Mouse (Mus musculus): ENCODE data around the gene Hist1h2ak.

Gene Hist1h2ak

DNA sequence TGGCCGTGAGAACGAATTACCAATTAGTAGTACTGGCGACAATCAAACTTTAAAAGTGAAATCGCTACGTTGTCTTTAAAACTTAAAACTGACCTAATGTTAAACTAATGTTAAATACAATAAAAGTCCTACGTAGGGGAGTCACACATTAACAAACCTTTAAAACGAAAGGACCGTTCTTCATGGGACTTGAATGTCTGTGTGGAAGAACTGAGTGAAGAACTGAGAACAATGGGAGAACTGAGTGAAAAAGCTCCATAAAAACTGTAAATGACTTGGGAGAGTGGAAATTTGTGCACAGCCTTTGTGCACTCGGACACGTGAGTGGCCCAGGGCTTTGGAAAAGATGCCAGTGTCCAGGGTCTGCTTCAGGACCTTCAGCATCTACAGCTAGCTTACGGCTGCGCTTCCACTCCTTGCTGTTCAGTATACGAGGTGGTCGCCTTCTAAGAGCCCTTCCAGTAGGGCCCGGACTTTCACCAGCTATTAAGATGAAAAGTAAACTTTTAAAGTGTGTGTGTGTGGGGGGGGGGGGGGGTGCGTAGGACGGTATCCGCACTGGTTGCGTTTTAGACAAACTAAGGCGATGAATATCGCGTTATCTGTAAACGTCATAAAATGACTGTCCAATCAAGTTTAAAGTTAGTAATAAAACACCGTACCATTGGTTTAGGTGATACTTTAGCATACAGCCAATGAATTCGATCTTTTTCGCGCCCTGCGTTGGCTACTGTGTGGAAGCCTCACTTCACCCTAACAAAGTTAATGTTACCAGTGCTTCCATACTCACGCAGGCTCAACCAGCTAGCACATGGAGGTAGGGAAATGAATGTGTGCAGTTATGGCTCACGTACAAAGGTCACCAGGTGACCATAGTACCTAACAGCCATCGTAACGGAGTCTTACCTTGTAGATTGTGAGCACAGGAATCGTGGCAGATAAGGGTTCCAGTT, 25.5 kb upstream of the Hist1h2ak start:
- DNase-seq (ENCODE audit: low spot score in 2 of 2) = peak; percentile 74

DNA sequence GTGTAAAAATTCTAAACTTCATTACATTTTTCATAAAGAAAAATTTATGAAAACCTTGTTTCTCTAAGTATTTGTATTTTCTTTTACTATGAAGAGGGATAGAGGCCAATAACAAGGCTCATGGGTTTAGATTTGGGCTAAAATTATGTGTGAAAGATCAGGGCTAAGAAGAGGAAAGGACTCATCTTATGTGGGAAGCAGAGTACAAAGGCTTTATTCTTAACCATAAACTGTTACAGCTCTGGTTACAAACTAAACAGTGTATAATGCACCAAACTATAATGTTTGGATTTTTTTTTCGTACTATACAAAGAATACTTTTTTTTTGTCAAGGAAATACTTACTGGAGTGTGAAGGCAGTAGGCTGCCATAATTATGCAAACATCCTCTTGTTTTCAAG, 2.1 kb upstream of the Hist1h2ak start:
- DNase-seq (ENCODE audit: low spot score in 2 of 2) = no peak

DNA sequence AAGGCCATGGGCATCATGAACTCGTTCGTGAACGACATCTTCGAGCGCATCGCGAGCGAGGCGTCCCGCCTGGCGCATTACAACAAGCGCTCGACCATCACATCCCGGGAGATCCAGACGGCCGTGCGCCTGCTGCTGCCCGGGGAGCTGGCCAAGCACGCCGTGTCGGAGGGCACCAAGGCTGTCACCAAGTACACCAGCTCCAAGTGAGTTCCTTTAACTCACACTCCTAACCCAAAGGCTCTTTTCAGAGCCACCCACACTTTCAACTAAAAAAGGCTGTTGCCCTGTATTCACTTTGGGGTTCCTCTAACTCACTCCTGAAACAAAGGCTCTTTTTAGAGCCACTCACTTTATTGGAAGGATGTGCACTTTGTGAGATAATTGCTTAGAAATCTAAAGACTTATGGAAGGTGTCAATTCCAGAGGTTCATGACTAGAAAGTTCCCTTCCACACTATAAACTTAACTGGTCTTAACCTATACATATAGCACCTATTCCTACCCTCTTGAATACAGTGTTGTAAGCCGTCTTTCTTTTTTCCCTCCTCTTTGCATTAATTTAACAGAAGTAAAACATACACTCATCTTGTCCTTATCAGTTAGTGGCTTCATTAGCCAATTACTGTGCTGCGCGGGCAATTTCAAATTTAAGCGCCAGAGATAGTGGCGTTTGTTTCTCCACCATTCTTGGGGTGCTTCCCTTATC, 821 bp upstream of the Hist1h2ak start:
- peak in 1 of 2 experiments; percentile 40 for DNase-seq (ENCODE audit: low spot score in 2 of 2)

DNA sequence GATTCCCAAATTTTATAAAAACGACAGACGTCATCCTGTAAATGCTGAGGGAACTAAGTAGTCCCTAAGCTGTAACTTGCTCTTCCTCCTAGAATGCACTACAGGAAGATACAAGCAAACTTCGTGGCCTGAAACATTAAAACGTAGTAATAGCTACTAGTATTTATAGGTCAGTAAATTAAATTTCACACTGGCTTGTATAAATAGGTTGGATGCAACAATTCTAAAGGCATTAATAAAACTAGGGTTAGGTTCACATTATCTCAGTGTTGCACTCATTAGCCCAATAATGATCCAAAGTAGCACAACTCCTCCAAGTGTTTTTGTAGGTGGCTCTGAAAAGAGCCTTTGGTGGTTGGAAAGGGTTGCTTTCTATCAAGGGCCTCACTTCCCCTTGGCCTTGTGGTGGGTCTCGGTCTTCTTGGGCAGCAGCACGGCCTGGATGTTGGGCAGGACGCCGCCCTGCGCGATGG, 540 bp downstream of the Hist1h2ak start:
- no peak for DNase-seq (ENCODE audit: low spot score in 2 of 2)

DNA sequence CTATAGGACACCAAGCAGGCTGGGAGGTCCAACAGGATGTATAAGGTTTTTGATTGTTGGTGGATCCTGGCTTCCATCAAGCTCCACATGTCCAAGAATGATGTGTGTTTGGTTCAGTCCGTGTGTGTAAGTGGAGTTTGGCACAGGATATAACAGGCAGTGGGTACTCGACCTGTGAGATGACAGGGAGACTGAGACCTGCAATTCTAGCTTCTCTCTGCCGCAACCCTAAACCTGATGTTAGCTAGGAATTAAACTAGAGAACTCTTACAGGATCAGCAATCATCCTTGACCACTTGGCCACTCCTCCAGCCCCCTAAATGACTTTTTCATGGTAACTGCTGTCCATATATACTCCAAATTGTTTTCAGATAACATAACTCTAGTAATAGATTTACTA, 1.3 kb downstream of the Hist1h2ak start:
- DNase-seq (ENCODE audit: low spot score in 2 of 2) = no peak

DNA sequence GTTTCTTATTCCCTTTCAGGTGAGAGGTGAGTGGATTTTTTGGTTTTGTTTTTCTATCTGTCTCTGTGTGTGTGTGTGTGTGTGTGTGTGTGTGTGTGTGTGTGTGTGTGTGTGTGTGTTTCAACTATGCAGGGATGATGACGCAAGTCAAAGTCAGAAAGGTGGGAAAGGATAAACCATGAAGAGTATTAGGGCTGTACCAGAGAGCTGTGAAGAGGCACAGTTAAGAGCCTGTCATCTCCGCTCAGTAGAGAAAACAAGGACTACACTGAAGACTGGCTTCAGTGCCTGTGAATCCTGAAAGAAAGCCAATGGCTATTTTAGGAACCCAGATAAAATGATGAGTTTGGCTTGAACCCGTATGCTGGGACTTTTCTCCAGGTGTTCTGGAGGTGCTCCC, 1.8 kb downstream of the Hist1h2ak start:
- no peak for DNase-seq (ENCODE audit: low spot score in 2 of 2)

DNA sequence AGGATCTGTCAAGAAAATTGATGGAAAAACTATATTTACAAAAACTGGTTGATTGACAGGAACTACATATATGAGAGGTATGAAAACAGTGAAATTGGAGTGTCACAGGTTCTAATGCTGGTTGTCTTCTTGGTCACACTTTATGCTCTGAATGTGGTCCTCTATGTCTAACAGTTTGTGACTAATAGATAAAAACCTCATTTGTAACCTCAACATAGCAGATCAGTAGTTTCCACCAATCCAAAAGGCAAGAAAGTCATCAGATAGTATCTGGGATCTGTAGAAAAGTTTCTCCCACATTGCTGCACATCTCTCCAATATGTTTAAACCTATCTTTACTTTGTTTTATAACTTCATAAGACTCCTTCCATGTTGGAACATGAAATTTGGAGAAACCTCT, 2.2 kb downstream of the Hist1h2ak start:
- DNase-seq (ENCODE audit: low spot score in 2 of 2) = no peak

DNA sequence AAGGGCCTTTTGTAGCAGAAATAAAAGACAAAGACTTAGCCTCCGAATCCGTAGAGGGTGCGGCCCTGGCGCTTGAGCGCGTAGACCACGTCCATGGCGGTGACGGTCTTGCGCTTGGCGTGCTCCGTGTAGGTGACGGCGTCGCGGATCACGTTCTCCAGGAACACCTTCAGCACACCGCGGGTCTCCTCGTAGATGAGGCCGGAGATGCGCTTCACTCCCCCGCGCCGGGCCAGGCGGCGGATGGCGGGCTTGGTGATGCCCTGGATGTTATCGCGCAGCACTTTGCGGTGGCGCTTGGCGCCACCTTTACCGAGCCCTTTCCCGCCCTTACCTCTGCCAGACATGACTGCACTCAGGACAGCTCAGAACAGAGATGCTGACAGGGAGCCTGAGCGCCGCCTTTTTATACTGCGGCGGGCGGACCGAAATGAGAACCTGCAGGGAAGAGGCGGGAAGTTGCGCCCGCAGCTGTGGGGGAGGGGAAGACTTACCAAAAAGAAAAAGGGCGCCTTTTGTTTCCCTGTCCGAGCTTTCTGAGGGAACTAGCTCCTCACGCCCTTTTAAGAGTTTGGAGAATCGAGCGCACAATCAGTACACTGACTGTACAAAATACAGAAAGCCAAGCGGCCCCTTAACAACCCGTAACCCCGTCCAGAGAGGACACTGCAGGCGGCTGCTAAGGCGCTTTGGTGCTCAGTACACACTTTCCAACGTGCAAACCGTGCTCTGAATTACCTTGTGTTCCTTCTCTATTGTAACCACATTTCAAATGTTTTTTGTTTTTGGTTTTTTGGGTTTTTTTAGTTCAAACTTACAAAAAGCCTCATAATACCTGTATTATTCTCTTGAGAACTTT, 3.2 kb downstream of the Hist1h2ak start, which contains the start of gene Hist1h4k:
Hist1h4k (minus strand) TSS at position 347 of the 859 bp plus-strand sequence.
- peak; percentile 95 to 98 for DNase-seq (ENCODE audit: low spot score in 2 of 2)

DNA sequence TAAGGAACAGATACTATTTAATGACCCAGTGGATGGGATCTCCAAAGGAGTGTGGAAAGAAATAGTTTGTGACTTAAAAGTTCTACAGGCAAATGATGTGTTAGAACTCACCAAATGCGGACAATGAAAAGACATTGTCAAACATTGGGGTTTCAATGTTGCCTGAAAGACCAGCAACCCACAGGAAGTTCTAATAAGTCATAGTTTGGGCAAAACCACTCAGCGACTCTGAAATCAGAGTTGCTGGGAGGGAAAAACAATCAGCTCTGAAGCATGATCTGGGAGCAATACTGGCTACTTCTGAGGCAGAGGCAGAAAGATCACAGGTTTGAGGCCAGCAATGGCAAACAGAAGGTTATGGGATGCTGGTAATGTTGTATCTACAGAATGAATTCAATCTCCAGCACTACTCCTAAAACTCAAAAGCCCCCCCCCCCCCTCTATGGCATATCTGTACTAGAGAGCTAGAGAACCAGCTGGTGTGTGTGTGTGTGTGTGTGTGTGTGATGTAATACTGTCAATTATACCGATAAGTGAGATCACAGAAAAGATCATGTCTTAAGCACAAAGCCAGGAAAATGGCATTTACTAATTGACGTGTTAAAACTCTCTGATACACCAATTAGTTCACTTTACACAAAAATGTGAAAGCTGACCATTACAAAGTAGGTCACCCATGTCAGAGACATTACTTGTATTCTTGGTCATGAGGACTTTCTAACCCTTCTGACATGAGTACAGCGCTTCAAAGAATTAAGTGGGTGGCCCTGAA, 4.1 kb downstream of the Hist1h2ak start:
- no peak for DNase-seq (ENCODE audit: low spot score in 2 of 2)

DNA sequence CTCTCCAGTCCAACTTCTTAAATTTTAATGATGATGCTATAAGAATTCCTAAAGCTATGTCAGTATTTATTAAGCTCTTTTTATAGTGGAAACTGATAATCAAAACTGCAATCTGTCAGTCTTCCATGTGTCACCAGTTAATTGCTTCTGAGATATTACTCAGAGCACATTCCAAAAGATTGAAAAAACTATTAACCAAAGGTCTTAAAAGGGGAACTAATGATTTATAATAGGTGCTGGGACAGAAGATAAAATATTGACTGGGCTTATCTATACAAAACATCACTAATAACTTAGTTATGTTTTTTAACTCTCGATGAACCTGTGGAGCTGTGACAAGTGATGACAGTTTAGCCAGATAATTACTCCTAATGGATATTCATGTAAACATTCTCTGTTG, 8.6 kb downstream of the Hist1h2ak start:
- DNase-seq (ENCODE audit: low spot score in 2 of 2) = no peak

DNA sequence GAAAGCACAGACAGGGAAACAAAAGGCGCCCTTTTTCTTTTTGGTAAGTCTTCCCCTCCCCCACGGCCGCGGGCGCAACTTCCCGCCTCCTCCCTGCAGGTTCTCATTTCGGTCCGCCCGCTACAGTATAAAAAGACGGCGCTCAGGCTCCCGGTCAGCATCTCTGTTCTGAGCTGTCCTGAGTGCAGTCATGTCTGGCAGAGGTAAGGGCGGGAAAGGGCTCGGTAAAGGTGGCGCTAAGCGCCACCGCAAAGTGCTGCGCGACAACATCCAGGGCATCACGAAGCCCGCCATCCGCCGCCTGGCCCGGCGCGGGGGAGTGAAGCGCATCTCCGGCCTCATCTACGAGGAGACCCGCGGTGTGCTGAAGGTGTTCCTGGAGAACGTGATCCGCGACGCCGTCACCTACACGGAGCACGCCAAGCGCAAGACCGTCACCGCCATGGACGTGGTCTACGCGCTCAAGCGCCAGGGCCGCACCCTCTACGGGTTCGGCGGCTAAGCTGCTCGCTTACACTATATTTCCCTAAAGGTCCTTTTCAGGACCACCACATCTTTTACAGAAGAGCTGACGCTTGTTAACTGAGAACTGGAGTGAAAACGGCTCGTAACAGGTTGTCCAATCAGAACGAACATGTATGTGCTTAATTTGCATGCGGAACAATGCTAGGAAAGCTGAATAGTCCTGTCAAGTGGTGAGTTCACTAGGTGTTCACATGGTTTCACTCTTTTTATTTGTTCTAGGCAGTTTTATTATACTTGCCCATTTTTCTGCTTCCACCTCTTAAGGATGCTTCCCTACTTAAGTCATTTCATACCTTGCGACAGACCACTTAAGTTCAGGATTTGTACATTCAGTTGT, 18.5 kb downstream of the Hist1h2ak start, which contains the start of gene Hist1h4j:
Hist1h4j (plus strand) TSS at position 159 of the 862 bp plus-strand sequence.
- DNase-seq (ENCODE audit: low spot score in 2 of 2) = peak; percentile 80 to 84

DNA sequence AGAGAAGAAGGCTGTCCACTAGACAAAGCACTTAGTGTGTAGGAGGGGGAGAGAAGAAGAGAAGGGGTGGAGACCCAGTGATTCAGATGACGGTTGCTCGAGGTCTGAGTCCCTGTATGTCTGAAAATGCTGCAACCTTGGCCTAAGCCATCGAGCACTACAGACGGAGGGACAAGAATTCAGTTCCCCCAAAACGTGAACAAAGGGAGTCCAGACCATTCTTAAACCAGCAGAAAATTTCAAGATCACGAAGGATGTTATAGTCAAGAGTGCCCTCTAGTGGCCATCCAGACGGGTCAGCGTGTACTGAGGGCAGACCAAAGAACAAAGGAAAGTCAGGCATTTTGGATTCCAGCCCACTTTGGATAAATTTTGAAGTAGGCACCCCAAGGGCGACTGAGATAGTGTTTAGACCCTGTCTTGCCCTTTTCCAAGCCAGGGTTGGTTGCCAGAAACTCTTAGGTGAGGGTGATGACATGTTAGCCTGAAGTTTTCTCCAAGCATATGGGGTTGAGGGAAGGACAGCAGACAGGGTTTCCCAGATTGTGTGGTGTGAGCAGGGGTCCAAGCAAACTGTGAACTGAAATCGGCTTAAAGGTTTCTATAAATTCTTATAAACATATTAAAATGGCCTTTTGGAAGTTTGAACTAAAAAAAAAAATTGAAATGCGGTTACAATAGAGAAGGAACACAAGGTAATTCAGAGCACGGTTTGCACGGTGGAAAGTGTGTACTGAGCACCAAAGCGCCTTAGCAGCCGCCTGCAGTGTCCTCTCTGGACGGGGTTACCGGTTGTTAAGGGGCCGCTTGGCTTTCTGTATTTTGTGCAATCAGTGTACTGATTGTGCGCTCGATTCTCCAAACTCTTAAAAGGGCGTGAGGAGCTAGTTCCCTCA, 19.4 kb downstream of the Hist1h2ak start:
- peak; percentile 66 to 87 for DNase-seq (ENCODE audit: low spot score in 2 of 2)

DNA sequence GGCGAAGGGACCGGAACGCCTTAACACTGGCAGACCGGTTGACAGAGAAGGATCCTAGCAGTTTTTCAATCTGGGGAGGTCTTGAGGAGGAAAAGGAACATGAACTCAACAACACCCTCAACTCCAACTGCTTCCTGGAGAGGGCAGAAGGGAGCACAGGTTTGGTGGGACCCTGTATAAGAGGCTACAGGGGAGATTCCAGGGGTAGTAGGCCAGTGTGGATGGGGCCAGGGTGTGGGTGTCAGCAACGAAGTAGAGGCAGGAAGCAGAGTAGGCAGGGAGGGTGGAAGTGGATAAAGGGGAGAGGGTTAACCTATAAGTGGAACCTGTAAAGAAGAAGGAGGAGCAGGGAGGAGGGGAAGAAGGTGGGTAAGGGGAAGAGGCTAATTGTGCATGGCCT, 20.2 kb downstream of the Hist1h2ak start:
- peak in 1 of 2 experiments; percentile 32 for DNase-seq (ENCODE audit: low spot score in 2 of 2)

DNA sequence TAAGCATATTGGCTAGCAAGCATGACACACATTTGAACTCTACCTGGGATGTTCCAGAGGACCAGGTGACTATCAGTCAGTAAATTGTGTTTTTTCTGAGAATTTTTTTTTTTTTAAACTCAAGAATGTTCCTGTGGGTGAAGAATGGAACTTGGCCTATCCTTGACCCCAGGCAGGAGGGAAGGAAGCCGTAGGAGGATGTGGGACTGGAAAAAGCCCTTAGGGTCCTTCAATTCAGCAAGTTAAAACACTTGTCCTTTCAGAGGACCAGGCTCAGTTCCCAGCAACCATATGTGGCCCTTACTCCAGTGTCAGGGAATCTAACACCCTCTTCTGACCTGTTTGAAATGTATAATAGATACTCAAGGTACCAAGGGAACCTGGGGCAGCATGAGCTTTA, 24.1 kb downstream of the Hist1h2ak start:
- no peak for DNase-seq (ENCODE audit: low spot score in 2 of 2)

DNA sequence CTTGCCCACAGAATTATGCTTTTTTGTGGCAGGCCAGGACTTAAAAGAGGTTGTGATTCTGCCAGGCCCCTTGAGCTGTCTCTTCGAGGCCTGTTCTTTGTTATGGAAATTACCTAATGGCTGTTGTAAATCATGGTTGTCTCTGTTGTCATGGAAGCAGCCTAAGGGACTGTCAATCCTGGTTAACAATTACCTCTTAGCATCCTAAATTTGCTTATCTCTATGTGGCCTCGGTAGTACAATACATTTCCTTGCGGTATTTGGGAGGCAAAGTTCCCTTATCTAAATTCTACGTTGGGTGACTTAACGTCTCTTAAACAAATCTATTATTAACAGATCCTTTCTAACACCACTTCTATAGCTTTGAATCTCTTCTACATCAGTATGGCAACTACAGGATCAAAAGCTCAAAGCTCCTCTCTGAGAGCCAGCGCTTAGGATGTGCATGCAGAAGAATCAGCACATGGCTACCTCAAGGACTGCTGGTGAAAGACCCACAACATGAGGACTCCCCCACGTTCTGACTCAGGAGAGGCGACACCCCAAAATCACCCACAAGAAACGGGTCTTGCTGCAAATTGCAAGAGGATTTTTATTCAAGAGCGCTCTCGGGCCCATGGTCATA, 25.6 kb downstream of the Hist1h2ak start:
- DNase-seq (ENCODE audit: low spot score in 2 of 2) = no peak

DNA sequence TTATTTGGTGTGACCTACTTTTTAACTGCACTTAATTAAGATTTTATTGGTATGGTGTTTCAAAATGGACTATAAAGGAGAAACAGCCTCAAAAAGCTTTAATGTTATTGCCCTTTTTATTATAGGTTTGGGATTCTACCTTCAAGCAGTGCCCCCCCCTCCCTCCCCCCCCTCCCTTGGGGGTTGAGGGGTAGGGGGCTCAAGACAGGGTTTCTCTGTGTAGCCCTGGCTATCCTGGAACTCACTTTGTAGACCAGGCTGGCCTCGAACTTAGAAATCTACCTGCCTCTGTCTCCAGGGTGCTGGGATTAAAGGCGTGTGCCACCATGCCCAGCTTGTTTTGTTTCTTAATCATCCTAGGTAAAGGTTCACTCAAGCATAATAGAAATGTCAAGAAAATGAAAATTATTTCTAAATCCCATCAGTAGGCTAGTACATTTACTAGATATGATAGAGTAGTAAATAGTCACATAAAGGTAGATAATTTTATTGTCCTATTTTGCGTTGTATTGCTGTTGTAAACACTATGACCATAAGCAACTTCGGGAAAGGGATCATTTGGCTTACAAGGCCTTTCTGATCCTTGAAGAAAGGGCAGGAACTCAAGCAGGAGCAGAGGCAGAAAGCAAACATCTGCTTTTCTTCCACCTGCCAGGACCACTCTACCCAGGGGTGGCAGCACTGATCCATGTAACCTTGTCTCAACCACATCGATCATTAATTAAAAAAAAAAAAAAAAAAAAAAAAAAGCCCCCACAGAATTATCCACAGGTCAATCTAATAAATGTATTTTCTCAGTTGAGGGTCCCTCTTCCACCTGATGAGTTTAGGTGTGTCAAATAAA, 30.4 kb downstream of the Hist1h2ak start:
- no peak for DNase-seq (ENCODE audit: low spot score in 2 of 2)

DNA sequence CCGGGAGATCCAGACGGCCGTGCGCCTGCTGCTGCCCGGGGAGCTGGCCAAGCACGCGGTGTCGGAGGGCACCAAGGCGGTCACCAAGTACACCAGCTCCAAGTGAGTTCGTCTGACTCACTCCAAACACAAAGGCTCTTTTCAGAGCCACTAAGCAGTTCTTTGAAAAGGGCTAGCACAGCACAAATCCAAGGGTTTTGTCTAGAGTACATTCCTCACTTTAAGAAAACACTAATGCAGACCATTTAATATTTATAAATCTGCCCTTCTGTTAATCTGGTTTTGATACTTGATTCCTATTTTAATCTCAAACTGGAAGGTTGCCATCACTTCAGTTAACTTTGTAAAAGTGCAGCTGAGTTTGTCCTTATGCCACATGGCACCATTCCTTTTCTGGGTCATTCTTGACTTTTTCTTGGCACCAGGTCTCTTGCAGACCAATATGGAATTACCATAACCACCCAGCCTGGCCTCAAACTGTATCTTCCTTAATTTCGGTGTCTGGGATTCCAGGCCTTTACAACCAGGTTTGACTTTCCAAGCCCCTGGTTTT, 31.2 kb downstream of the Hist1h2ak start:
- no peak for DNase-seq (ENCODE audit: low spot score in 2 of 2)
